Mouse (Mus musculus) erythroblast, embryonic 14.5 days (primary cell): ENCODE data around the gene Gm5134. TPM values are rescaled to one million over a fixed set of nuclear protein-coding genes. Genes with fewer than 3 reads are reported as not detected.

Experiments used
- H3K27me3 ChIP-seq: 2 replicates; pipeline ENCODE4 v1.6.1; 2012; ENCODE audit warnings: inconsistent platforms; ENCODE audit not compliant: control insufficient read depth
- H3K36me3 ChIP-seq: 2 replicates; pipeline ENCODE4 v1.6.1; 2012; ENCODE audit warnings: mild to moderate bottlenecking, inconsistent platforms; ENCODE audit not compliant: control insufficient read depth
- H3K4me1 ChIP-seq: 2 replicates; pipeline ENCODE4 v1.6.1; 2012; ENCODE audit warnings: inconsistent platforms; ENCODE audit not compliant: control insufficient read depth
- H3K4me3 ChIP-seq: replicated peaks from 2 replicates; pipeline ENCODE3; 2012; ENCODE audit warnings: moderate library complexity, mild to moderate bottlenecking, inconsistent platforms
- H3K9me3 ChIP-seq: 2 replicates; pipeline ENCODE4 v1.6.1; 2012; ENCODE audit warnings: low read length, inconsistent platforms, mixed read lengths; ENCODE audit not compliant: control insufficient read depth
- GATA1 ChIP-seq: IDR thresholded peaks from 2 replicates; pipeline ENCODE4 v1.6.1; 2012; ENCODE audit warnings: low read length, inconsistent platforms, mixed read lengths
- TAL1 ChIP-seq: IDR thresholded peaks from 3 replicates; pipeline ENCODE4 v1.6.1; 2012; ENCODE audit warnings: low read length, inconsistent platforms, mixed read lengths
- polyA plus RNA-seq: library from polyadenylated mRNA; stranded (reverse); fragments of >175 nt; gene quantifications from 2 replicates; pipeline ENCODE4 v1.2.3, GENCODE M21; 2012

The Gm5134 gene
- polyA plus RNA-seq, 1 experiment: not detected

DNA sequence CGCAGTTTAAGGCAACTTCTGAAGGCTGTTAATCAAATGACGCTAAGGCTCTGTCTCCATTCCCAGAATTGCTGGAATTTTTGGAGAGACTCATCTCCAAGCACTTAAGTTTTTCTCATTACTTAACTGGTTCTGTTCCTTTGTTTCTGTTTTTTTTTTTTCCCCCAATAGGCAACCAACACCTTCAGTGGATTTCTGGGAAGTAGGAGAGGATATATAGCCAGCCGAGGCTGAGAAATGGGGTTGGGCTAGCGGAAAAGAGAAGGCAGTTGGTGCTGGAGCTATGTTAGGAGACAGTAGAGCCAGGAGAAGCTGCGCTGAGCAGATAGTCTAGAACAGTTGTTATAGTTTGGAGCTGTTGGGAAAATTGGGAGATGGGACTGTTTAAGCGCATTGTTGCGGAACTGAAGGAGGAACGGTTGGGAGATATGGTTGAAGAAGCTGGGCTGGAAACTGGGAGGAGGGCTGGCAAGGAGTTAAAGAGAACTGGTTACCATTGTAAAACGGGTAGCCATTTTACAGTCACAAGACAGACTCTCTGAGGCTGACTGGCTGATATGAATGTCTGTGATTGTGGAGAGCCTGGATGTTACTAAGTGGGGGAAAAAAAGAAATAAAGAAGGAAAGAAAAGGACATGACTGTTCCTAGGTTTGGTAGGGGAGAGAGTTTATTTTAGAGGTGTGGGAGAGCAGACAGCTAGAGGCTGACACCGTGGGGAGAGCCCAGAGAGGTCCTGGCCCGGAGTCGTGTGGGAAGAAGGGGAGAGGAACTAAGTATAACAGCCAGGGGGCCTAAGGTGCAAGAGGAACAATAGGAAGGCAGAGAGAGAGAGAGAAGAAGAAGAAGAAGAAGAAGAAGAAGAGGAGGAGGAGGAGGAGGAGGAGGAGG, 73.1 kb downstream of the Gm5134 start:
- Histone ChIP-seq H3K4me1 (peaks cover 11% of the 10 kb centered on the region), H3K4me3 (no peak overlapping the region), H3K27me3 (no peaks in the 10 kb centered on the region), H3K9me3 (no peaks in the 10 kb centered on the region), H3K36me3 (no peaks in the 10 kb centered on the region)
- TF ChIP-seq GATA1: no peak
- TF ChIP-seq TAL1: no peak

DNA sequence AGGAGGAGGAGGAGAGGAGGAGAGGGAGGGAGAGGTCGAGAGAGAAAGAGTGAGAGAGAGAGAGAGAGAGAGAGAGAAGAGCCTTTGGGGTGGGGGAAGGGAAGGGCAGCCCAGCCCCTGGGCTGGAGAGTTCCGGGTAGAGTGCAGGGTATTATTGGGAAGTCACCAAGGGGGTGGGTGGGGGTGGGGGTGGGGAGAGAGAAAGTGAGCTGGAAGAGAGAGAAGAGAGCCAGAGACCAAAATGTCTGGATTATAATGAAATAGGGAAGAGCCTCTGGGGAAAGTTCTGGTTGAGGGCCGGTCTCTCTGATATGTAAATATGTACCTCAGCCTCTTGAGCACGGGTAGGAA, 73.7 kb downstream of the Gm5134 start:
- Histone ChIP-seq H3K36me3 (no peaks in the 10 kb centered on the region), H3K27me3 (no peaks in the 10 kb centered on the region), H3K4me3 (no peak overlapping the region), H3K9me3 (no peaks in the 10 kb centered on the region), H3K4me1 (peaks cover 15% of the 10 kb centered on the region)
- TF ChIP-seq TAL1: no peak
- TF ChIP-seq GATA1: no peak

DNA sequence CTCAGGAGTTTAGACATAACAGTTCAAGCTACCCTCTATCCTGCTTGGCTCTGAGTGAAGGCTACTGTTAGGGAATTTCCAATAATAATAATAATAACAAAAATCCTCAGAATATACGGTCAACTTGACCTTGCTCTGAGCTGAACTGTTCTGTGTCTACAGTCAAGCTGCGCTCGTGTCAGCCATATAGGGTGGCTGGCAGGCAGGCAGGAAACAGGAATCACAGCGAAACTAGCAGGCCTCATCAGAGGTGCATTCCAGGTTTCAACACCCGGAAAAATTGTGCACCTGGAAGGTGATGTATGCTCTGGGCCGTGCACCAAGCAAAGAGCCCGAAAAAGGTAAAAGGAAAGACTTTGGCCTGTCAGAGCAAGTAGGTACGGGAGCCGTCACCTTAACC, 74.1 kb downstream of the Gm5134 start:
- Histone ChIP-seq H3K4me3 (no peak overlapping the region), H3K36me3 (no peaks in the 10 kb centered on the region)
- TF ChIP-seq GATA1 (no peak), TAL1 (no peak)

DNA sequence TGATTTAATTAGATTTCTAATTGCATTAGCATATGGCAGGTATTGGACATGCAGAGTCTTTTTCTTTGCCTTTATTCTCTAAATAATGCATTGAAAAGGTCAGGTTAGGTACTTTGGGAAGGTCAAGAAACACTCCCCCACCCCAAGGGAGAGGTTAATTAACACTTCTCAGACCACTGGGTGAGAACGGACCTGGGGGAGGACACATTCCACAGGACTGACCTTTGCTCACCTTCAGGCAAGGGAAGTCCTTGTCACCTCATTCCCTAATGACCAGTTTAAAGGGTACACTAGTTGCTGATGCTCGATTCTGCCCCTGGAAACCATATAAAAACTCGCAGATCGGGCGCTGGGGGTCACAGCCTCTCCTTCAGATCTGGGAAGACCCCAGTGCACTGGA, 75.0 kb downstream of the Gm5134 start:
- no peak for TF ChIP-seq GATA1
- no peak for TF ChIP-seq TAL1
- Histone ChIP-seq H3K27me3 (no peaks in the 10 kb centered on the region), H3K9me3 (no peaks in the 10 kb centered on the region), H3K4me3 (no peak overlapping the region), H3K4me1 (peaks cover 26% of the 10 kb centered on the region), H3K36me3 (peaks cover 3% of the 10 kb centered on the region)

More for the DNA sequence above, 74.1 kb downstream of the Gm5134 start:
- H3K9me3 ChIP-seq: no peaks in the 10 kb centered on the region
- peaks cover 19% of the 10 kb centered on the region for H3K4me1 ChIP-seq
- H3K27me3 ChIP-seq: no peaks in the 10 kb centered on the region

DNA sequence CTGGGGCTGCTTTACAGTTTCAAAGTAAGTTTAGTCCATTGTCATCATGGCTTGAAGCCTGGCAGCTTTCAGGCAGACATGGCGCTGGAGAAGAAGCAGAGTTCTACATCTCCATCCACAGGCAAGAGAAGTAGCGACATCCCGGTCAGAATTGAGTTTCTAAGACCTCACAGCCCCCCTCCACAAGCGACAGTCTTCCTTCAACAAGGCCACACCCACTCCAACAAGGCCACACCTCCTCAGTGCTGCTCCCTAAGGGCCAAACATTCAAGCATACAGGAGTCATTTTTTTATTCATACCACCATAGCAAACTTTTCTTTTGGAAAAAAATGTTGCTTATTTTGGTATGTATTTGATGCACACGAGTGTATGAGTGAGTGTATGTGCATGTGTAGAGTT, 76.2 kb downstream of the Gm5134 start:
- H3K4me3 ChIP-seq: no peak overlapping the region
- no peaks in the 10 kb centered on the region for H3K27me3 ChIP-seq
- no peaks in the 10 kb centered on the region for H3K9me3 ChIP-seq
- TF ChIP-seq GATA1 (no peak), TAL1 (no peak)
- H3K36me3 ChIP-seq: peaks cover 9% of the 10 kb centered on the region
- H3K4me1 ChIP-seq: peaks cover 31% of the 10 kb centered on the region

DNA sequence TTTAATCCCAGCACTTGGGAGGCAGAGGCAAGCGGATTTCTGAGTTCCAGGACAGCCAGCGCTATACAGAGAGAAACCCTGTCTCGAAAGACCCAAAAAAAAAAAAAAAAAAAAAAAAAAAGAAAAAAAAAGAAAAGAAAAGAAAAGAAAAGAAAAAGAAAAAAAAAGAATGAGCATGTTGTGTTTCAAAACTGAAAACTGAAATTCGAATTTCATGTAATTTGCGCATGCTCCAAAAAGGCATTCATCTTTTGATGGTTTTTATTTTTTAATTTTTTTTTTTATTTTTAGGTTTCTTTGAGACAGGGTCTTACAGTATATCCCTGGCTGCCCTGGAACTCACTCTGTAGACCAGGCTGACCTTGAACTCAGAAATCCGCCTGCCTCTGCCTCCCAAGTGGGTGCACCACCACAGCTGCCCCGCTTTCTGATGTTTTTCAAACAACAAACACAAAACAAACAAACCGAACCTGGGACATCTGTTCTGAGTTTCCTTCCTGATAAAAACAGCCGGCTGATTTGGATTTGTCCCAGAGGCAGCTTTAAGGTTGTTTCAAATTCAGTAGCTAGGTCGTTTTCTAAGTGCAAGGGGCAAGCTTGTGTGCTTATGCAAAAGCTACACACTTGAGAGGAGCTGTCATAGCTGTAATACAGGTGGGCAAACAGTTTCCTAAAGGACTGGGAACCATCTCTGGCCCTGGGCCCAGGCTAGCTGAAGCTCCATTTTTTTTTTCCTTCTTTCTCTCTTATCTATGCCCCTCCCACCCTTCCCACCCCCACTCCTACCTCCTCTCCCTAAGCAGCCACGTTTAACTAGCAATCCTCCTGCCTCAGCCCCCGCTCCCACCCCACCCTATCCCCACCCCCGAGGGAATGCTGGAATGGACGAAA, 77.4 kb downstream of the Gm5134 start:
- Histone ChIP-seq H3K9me3 (no peaks in the 10 kb centered on the region), H3K27me3 (no peaks in the 10 kb centered on the region), H3K4me3 (peak overlapping the region; percentile 96), H3K36me3 (peaks cover 15% of the 10 kb centered on the region), H3K4me1 (peaks cover 31% of the 10 kb centered on the region)
- 0 out of 2 replicates have a peak, but pooled peaks have one; percentile 29 for TF ChIP-seq GATA1
- TF ChIP-seq TAL1: no peak

DNA sequence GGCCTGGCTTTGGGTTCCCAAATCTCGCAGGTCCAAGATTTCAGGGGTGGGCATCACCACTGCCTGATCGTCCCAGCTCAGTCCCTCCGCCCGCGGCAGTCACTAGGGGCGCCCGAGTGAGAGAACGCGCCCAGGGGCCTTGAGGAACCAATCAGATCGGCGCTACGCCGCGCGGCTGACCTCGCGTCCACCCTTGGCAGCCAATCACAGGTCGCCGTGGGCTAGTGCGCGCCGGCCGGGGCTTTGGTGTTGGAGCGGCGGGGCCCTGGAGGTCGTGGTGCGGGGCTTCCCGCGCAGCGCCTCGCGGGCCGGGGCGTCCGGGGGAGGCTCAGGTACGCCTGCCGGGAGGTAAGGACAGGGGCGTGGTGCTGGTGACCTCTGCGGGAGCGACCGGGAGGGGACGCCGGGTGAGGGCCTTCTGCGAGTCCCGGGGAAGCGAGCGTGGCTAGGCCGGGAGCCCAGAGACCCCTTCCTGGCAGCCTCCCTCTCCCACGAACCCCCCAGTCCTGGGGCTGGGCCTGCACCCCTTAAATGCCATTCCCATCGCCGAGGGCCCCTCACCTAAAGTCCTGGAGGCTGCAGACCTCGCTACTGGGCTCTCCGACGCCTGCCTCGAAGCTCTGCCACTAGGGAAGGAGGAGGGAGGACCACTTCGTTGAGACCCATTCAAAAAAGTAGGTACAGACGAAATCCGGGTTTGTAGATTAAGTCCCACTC, 78.2 kb downstream of the Gm5134 start, which contains the start of gene Zfp280b:
TSS of gene Zfp280b (plus strand) at position 249 of the 717 bp plus-strand sequence.
- H3K9me3 ChIP-seq: no peaks in the 10 kb centered on the region
- peaks cover 37% of the 10 kb centered on the region for H3K4me1 ChIP-seq
- TF ChIP-seq TAL1 (no peak), GATA1 (no peak)
- H3K27me3 ChIP-seq: no peaks in the 10 kb centered on the region
- peak within 1 kb of the TSS; percentile 96 for H3K4me3 ChIP-seq
- peaks cover 22% of the 10 kb centered on the region for H3K36me3 ChIP-seq

DNA sequence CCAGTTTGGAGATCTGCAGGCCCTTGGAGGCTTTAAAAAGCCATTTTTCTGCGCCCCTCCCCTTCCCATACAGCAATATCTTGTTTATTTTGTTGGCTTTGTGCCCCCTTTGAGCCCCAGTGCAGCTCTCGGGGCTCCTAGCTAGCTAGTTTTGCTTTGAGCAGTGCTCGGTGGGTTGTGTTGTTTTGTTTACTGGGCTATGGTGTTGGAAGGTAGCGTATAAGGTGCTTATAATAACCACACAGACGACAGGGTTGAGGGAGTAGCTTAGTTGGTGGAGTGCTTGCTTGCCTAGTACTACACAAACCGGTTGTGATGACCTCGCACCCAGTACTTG, 78.8 kb downstream of the Gm5134 start:
- H3K4me1 ChIP-seq: peaks cover 41% of the 10 kb centered on the region

More for the DNA sequence above, 78.8 kb downstream of the Gm5134 start:
- peak overlapping the region; percentile 96 for H3K4me3 ChIP-seq
- no peaks in the 10 kb centered on the region for H3K9me3 ChIP-seq
- H3K27me3 ChIP-seq: no peaks in the 10 kb centered on the region
- no peak for TF ChIP-seq GATA1
- no peak for TF ChIP-seq TAL1
- H3K36me3 ChIP-seq: peaks cover 27% of the 10 kb centered on the region
